Mouse (Mus musculus): ENCODE measurements around the gene Dyx1c1. TPM values are rescaled to one million over a fixed set of nuclear protein-coding genes. Genes with fewer than 3 reads are reported as not detected.
A peak's percentile ranks its signal among the peaks of the same experiment; 100 is the strongest.

The Dyx1c1 gene
- 3.9 TPM in 1 of 2 replicates, not detected in the other for total RNA-seq (2014; fragmentation: Nextera tagmentation)
- 0.17 and 0.52 TPM in 2 replicates for total RNA-seq (2017)

DNA sequence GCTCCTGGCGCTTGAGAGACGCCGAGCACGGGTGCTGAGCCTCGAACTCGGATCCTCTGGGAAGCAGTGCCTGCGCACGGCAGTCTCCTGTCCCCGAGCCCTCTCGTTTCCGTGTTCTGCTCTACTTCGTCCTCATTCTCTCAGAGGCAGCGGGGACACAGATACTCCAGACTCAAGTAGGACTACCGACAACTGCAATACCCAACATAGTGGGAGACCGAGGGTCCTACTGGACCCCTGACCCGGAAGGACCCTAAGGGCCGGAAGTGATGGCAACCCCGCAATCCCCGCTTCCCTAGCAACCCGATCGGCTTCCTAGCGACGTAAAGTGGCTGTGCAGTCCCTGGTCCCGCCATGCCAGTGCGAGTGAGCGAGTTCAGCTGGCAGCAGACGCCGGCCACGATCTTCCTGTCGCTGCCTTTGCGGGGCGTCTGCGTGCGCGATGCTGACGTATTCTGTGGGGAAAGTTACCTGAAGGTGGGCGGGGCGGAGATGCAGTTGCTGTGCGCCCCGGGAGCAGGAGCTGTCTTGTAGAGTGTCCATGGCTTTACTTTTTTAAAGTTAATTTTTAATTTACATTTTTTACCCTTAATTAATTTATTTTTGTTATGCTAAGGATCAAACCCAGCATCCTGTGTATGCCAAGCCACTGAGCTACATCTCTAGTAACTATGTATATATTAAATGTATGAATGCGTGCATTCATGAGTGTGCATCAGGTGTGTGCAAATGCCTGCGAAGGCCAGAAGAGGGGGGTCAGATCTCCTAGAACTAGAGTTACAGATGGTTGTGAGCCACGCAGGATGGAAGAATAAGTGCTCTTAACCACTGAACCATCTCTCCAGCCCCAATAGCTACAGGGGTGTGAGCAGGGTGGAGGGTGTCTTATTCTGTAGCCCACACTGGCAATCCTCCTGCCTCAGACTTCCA is at the start of gene Dyx1c1, which contains the start of gene Gm44503:
Dyx1c1 (plus strand) TSS at position 265 of the 930 bp plus-strand sequence.
Gm44503 (plus strand) TSS at position 332 of the 930 bp plus-strand sequence.
- peak; percentile 94 for ATAC-seq (replicated peaks; ENCODE audit: poor library complexity, severe bottlenecking)

DNA sequence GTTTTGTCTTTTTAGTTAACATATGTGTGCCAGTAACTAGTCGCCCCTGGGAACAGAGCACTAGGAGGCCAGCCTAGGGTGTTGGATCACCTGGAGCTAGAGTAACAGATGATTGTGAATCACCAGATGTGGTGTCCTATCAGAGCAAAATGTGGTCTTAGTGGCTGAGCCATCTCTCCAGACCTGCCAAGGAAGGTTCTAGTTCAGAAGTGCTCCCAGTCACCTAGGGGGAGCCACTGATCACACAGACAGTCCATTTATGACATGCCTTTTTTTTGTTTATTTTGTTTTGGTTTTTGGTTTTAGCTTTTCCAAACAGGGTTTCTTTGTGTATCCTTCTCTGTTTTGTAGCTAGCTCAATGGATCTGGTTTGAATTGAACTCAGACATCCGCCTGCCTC is 47.2 kb upstream of the Dyx1c1 start:
- ATAC-seq (replicated peaks; ENCODE audit: poor library complexity, severe bottlenecking), result no peak

DNA sequence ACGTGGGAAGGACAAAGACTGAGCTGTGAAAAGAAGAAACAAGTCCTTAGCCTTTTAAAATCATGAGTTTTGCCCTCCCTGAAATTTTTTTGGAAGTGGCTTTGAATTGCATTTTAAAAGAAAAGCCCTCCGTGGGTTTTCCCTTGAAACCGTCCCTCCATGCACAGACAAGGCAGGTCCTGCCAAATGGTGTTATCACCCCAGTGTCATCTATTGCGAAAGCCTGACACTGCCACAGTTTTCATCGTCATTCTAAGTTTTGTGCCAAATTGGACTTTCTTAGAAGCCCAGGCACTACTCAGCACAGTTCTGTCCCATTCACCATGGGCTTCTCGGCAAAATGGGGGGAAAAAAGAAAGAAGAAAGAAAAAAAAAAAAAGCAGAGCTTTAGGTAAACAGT is 45.0 kb upstream of the Dyx1c1 start:
- no peak for ATAC-seq (replicated peaks; ENCODE audit: poor library complexity, severe bottlenecking)

DNA sequence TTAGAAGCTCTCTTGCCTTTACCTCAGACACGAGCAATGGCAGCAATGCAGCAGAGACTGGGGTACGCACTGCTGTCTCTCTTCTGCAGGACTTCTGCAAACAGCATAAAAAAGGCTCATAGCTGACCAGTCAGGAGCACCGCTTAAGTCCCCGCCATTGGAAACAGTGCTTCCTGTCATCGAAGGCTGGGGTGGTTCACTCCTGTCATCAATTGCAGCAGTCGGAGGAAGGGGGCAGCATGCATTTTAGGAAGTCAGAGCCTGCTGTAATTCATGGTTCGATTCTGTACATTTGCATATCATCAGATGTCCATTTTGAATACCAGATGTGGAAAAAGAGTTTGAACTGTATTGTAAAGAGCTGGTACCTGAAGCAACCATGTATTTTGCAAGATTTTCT is 42.9 kb upstream of the Dyx1c1 start:
- ATAC-seq (replicated peaks; ENCODE audit: poor library complexity, severe bottlenecking), result peak; percentile 67

DNA sequence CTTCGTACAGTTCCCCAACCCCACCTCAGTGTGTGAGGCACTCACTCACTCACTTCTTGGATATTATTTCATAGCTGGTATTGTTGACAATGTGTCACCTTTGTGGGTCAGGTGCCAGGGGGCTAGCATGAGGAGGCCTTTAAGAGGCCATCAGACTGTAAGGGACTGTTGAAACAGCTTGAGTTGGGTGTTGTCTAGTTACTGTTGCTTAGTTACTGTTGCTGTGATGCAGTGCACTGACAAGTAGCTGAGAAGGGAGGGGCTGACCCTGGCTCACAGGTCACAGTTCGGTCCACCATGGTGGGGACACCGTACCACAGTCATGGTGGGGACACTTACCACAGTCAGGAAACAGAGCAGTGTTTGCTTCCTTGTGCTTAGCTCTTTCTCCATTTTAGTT is 35.5 kb upstream of the Dyx1c1 start:
- ATAC-seq (replicated peaks; ENCODE audit: poor library complexity, severe bottlenecking), result peak; percentile 38; the same call in 1 of the 2 replicates

DNA sequence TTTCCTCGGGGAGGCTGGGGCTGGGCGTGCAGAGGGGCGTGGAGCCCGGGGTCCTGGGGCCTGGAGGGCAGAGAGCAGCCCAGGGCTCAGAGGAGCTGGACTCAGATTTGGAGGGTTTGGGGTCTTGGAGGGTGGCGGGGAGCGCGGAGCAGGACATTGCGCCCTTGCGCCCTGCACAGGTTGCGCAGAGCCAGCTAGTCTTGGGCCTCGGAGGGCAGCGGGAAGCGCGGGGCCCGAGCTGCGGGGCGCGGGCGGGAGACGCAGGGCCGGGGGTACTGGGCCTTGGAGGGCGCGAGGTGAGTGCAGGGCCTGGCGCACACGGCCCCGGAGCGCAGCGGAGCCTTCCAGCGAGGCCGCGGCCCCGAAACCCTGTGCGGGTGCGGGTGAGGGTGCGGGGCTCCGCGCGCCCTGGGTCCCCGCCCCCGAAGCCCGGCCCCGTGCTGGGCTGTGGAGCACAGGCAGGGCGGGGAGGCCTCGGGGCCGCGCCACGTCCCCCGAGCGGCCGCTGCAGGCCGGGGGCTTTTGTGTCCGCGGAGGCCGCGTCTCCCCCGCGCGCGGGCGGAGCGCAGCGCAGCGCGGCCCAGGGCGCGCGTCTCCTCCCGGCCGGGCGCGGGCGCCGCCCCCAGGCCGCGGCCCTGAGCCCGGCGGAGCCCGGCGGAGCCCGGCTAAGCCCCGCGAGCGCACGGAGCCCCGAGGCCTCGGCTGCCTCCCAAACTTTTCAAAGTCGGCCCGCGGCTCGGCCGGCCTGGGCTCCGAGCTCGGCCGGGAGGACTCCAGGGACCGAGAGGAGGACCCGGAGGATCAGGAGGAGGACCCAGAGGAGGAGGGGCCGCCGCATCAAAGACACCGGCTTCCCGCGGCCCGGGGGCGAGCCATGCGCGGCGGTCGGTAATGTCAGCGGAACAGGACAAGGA is 33.3 kb upstream of the Dyx1c1 start, which contains the start of gene Pygo1:
Pygo1 (plus strand) TSS at position 625 of the 914 bp plus-strand sequence.
- ATAC-seq (replicated peaks; ENCODE audit: poor library complexity, severe bottlenecking), result peak; percentile 51

DNA sequence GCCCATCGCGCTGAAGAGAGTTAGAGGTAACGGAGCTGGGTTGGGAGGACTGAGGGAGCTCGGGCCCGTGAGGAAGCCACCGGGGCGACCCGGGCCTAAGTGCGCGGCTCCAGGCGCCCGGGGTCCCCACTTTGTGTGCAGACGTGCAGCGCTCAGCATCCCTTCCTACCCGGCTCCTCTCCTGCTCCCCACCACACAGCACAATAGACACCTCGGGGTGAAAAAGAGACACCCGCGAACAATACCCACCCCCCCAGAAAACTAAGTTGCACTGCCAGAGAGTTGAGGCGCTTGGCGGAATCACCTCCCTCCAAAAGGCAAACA is 32.7 kb upstream of the Dyx1c1 start:
- ATAC-seq (replicated peaks; ENCODE audit: poor library complexity, severe bottlenecking), result no peak; the same call in 1 of the 2 replicates

DNA sequence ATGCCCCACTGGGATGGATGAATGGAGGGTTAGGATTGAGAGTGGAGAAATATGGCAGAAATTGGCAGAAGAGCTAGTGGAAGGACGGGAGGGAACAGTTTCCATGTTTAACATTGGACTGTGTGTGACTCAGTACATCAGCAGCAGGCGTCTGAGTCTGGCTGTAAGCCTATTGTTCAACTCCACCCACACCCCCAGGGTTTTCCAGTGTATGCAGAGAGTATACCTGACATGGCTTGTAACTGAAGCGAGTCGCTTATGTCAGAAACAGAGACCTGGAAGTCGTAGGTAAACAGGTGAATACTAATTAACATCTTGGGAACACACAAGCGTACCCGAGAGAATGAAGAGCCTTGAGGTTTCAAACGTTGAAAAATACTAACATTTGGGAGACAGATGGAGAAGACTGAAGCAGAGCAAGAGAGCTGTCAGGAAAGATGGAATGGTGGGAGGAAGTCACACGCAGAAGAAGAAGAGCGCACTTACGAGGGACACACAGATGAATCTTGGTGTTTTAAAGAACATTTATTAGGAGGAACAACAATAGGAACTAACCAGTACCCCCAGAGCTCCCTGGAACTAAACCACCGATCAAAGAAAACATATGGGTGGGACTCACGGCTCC is 27.3 kb upstream of the Dyx1c1 start:
- ATAC-seq (replicated peaks; ENCODE audit: poor library complexity, severe bottlenecking), result no peak

DNA sequence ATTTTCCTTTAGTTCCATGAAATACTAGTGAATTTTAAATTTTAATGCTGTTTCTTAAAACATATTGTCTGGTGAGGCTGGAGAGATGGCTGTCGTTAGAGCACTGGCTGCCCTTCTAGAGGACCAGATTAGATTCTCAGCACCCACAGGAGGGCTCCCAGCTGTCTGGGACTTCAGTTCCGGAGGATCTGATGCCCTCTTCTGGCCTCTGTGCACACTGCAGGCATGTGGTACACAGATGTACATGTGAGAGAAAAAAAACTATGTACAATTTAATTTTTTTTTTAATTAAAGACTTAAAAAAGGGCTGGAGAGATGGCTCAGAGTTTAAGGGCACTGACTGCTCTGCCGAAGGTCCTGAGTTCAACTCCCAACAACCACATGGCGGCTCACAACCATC is 23.3 kb upstream of the Dyx1c1 start:
- ATAC-seq (replicated peaks; ENCODE audit: poor library complexity, severe bottlenecking), result no peak

DNA sequence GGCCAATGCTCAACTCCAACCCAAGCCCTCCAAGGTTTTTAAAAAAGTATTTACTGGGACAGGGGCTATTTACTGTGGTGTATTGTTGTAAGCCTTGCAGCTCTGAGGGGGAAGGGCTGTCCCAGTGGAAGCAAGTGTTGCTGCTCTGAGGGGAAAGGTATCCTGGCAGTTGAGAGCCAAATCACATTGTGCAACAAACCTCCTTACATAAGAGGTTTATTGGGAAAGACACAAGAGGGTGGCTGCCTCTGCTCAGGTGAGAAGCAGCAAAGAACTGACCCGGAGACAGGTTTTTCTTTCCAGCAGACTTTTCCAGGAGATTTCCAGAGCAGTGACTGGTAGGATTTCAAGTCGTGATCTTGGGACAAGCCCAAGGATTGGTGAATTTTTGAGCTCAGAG is 22.3 kb upstream of the Dyx1c1 start:
- no peak for ATAC-seq (replicated peaks; ENCODE audit: poor library complexity, severe bottlenecking)

DNA sequence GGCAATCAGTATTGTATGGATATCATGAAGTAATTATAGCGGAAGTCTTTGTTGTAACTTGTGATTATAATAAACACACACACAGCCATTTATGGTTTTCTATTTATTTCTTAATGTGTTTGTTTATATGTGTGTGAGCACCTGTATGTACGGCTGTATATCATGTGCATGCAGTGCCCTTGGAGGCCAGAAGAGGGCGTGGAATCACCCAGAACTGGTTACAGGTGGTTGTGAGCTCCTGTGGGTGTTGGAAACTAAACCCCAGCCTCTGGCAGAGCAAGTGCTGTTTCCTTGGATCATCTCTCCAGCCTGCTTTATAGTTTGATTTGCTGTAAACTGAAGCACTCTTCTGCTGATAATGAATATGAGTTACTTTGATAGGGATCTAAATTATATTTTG is 15.2 kb upstream of the Dyx1c1 start:
- no peak for ATAC-seq (replicated peaks; ENCODE audit: poor library complexity, severe bottlenecking)

DNA sequence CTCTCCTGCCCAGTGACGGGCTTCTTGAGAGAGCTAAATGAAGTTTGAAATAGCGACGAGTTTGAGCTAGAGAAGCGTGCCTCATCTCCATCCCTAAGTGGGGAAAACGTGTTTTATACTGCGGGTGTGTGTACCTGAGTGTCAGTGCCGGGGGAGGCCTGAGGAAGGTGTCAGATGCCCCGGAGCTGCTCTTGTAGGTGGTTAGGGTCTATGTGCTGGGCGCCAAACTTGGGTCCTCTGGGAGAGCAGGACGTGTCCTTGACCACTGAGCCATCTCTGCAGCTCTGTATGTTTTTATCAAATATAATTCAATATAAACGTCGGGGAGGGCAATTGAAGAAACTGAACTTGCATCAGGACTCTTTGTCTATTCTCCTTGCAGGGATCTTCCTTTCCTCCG is 14.3 kb upstream of the Dyx1c1 start:
- no peak for ATAC-seq (replicated peaks; ENCODE audit: poor library complexity, severe bottlenecking)

DNA sequence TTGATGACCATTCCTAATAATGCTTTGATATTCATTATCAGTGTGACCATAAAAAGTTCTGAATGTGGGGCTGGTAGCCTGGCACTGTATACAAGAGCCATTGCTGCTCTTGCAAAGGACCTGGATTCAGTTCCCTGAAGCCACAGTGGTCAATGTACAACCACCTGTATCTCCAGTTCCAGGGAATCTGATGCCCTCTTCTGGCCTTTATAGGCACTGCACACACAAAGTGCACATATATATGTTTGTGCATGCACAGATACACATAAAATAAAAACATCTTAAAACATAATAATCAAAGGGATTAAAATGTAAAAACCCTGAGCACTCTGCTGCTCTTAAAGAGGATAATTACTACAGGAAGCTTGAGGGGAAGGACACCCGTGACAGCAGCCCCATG is 11.6 kb upstream of the Dyx1c1 start:
- no peak for ATAC-seq (replicated peaks; ENCODE audit: poor library complexity, severe bottlenecking)

DNA sequence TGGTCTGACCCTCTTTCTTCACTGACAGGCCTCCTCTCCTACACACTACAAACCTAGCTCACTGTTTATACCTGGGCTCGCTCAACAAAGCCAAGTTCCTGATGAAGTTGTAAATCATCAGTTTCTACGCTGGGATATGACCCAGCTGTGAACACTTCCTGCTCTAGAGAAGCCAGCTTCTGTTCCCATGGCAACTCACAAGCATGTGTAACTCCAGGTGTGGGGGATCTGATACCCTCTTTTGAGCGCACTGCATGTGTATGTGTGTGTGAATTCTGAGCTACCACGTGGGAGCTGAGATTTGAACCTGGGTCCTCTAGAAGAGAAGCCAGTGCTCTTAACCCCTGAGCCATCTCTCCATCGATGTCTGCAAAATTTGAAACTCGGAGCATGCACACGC is 9.0 kb upstream of the Dyx1c1 start:
- no peak for ATAC-seq (replicated peaks; ENCODE audit: poor library complexity, severe bottlenecking)

DNA sequence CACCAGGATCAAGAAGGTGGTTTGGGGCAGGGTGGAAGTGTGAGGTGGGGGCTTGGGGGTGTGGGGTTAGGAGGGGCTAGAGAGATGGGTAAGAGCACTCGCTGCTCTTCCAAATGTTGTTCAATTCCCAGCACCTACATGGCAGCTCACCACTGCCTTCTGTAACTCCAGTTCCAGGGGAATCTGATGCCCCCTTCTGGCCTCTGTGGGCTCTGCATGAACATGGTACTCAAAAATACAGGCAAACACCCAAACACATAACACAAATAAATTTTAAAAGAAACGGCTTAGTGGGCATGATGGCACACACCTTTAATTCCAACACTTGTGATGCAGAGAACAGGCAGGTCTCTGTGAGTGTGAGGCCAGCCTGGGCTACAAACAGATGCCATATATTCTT is 3.8 kb upstream of the Dyx1c1 start:
- ATAC-seq (replicated peaks; ENCODE audit: poor library complexity, severe bottlenecking), result no peak

DNA sequence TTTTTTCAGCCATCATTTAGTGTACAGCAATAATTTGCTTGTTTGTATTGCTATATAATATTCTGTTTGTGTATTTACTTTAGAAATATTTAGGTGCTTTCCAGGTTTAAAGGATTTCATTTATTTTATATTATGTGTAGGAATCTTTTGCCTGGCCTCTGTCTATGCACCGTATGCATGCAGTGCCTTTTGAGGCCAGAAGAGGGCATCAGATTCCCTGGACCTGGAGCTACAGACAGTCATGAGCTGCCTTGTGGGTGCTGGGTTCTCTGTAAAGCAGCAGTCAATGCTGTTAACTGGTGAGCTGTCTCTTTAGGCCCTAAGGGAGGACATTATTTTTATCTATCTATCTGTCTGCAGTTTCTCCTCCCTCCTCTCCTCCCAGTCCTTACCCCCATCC is 3.0 kb upstream of the Dyx1c1 start:
- ATAC-seq (replicated peaks; ENCODE audit: poor library complexity, severe bottlenecking), result peak; percentile 38

DNA sequence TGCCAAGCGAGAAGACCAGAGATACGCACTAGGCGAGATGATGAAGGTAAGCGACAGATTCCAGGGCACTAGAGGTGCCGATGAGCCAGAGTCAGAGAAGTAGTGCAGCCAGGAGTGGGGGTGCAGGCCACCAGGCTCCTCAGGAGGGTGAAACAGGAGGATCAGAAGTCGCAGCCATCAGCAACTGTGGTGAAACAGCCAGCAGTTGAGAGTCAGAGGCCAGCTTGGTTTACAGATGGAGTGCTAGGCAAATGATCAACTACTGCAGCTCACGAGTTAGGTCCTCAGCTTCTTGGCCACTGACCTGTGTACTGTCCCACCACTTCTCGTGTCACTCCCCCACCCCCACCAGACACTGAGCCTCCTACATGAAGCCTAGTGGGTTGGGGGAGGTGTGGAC is 2.8 kb downstream of the Dyx1c1 start:
- no peak for ATAC-seq (replicated peaks; ENCODE audit: poor library complexity, severe bottlenecking)

DNA sequence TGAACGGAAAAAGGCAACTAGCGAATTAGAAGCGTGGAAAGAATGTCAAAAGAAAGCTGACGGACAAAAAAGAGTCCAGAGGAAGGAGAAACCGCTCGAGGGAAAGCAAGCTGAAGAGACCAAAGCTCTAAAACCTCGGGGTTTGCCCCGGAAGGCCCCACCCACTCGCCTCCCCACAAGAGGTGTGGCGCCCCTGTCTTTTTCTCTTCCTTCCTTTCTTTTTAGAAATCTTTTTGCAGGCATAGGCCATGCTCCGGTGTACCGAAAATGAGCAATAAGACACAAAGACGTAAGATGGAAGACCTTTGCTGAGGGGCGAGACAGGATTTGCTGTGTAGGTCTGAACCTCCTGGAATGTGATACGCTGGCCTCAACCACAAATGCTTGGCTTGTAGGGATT is 3.4 kb downstream of the Dyx1c1 start:
- ATAC-seq (replicated peaks; ENCODE audit: poor library complexity, severe bottlenecking), result no peak

DNA sequence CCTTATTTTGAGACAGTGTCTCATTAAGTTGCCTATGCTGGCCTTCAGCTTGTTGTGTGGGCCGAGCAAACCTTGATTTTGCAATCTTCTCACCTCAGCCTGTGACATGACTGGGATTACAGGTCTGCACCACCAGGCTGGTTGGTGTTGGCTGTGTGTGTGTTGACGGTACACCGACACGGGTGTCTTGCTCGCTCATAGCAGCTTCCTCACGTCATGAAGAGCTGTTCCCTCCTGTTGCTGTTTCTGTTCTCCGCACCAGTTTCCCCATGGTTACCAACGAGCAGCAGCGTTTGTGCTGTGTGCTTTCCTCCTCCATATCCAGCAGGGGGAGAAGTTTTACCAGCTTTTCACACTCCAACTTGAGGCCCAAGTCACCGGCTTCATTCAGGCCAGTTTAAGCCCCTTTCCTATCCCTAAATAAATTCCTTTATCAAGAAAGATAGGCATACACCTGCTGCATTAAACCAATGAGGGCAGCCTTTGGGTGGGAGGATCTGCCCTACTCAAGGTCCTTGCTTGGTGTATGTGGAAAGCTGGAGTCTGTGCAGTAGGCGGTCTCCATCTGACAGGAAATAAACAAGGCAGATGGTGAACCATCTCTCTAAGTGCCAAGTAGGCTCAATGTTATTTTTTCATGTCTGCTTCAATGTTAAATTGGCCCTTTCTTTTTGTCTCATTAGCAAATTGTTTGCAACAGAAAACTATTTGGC is 9.9 kb downstream of the Dyx1c1 start:
- peak; percentile 77 for ATAC-seq (replicated peaks; ENCODE audit: poor library complexity, severe bottlenecking)

DNA sequence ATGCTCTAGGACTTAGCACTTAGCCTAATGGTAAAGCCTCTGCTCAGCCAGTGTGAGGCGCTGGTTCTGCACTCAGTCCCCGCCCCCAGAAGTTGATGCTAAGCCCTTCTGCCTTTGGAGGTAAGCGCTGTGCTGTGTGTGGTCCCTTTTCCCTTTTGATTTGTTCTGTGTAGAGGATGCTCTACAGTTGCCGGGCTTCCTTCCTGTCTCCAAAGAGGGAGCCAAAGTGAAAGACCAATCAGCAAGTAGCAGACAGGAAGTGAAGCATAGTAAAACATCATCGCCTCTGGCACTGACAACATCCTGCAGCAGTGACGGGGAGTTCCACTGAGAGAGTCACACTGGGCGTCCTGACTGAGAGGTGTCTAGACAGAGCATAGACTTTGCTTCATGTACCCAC is 11.3 kb downstream of the Dyx1c1 start:
- ATAC-seq (replicated peaks; ENCODE audit: poor library complexity, severe bottlenecking), result peak; percentile 24

Data from granulocyte monocyte progenitor cell, adult 5-6 weeks (primary cell).